Mouse (Mus musculus): ENCODE measurements around the gene Prrc2b.

The Prrc2b gene

DNA sequence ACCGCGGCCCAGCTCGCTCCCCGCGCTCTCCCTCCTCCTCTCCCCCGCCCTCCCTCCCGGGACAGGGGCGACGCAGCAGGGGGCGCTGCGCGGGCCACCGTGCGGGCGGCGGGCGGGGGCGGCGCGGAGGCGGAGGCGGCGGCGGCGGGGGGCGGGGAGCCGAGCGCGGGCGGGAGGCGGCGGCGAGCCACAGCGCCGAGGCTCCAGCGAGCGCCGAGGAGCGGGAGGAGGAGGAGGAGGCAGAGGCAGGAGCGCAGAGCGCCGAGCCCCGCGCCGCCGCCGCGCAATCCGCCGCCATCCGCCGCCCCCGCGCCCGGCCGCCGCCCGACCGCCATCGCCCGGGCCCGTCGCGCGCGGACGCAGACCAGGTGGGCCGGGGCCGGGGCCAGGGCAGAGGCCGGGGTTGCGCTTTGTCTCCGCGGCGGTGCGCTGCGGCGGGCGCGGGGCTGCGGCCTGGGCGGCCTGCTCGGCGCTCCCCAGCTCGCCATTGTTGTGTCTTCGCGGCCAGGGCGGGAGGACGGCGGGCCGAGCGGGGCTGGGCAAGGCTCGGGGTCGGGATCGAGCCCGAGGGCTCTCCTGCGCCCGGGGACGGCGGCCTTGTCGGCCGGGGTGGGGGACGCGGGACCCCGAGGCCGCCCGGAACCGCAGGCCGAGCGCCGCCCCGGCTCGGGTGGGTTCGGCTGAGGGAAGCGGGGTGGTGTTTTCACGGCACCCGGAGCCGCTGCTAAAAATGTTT, at the start of gene Prrc2b:
Prrc2b (plus strand) TSS at position 159 of the 736 bp plus-strand sequence.
- peak; percentile 67 to 69 for DNase-seq (ENCODE audit: low spot score in 2 of 2)

DNA sequence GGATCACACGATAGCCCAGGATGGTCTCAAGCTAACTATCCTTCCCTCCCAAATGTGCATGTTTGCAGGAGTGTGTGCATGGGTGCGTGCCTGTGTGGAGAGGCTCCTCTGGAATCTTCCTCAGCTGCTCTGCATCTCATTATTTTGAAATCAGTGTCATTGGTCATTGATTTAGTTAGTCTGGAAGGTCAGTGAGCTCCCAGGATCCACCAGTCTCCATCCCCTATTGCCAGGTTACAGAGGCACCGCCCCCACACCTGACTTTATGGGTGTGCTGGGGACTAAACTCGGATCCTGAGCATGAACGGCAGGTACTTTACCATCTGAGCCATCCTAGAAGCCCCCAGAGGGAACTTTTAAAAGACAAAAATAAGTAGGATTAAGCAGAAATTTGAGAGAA, 47.9 kb upstream of the Prrc2b start:
- DNase-seq (ENCODE audit: low spot score in 2 of 2) = no peak

DNA sequence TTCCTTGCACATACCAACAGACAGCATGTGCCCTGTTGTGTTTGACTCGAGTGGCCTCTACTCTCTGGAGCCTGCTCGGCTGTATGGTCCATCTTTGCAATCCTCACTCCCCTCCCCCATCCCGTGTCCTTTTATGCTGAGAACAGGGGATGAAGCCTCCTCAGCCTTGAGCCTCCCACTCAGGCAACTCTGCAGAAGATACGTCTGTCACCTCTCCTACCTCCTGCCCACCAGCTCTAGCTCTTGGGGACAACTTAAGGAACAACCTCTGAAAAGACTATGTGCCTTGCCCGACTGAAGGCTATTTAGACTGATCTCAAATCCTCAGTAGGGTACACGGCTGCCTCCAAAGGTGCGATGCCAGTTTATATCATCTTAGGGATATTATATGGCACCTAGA, 47.3 kb upstream of the Prrc2b start:
- no peak for DNase-seq (ENCODE audit: low spot score in 2 of 2)

DNA sequence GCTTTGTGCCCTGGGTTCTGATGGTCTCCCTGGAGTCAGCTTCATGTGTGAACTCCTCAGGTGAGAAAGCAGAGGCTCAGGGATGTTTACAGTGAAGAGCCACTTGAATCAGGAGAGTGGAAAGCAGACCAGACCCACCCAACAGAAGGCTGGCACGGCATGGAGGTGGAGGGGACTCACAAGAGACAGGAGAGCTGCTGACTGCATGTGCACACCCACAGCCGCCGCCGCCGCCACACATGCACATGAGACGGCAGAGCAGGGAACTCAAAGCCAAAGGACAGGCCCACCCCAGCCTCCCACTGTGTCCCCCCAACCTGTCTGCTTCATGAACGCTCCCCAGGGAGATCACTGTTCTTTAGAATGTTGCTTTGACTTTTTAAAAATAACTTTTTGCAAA, 46.8 kb upstream of the Prrc2b start:
- no peak for DNase-seq (ENCODE audit: low spot score in 2 of 2)

GRCm38 (mm10) chr2:32105117-32105913, 45.6 kb upstream of the Prrc2b start:
- DNase-seq (ENCODE audit: low spot score in 2 of 2) = no peak

DNA sequence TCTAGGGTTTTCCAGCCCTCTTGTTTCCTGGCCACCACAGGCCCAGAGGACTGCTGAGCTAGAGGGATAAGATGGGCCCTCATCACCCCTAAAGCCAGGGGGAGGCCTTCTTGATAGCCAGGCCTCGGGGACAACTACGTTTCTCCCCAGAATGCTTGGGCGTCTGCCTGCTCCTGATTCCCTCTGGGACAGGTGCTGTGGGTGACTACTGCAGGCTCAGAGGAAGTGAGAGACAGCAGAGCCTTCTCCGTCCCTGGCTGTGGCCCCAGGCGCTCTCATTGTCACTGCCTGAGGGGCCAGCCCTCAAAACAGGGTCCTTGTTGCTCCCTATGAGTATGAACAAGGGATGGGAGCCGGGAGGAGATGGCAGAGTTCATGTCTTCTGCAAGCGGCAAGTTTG, 45.0 kb upstream of the Prrc2b start:
- DNase-seq (ENCODE audit: low spot score in 2 of 2) = no peak

- DNase-seq (ENCODE audit: low spot score in 2 of 2) = no peak
Observed at GRCm38 (mm10) chr2:32111268-32111667, 39.6 kb upstream of the Prrc2b start.

- DNase-seq (ENCODE audit: low spot score in 2 of 2) = no peak
Observed at GRCm38 (mm10) chr2:32112548-32112947, 38.3 kb upstream of the Prrc2b start.

DNA sequence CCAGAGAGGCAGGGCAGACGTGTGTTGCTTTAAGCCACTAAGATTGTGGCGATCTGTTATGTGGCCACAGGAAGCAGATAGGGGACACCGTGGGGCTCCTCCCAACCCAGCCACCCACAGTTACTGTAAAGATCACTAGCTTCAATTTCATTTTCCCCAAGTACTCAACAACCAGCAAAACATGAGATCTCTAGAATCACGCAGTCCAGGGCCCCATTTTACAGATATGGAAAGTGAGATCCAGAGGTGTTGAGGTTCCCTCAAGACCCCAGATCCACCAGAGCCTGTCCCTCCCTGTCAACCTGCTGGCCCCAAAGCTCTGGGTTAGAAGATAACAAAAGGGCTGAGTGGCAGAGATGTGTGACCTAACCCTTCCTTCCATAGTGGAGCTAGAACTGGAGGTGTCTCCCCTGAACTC, 35.0 kb upstream of the Prrc2b start:
- DNase-seq (ENCODE audit: low spot score in 2 of 2) = no peak

DNA sequence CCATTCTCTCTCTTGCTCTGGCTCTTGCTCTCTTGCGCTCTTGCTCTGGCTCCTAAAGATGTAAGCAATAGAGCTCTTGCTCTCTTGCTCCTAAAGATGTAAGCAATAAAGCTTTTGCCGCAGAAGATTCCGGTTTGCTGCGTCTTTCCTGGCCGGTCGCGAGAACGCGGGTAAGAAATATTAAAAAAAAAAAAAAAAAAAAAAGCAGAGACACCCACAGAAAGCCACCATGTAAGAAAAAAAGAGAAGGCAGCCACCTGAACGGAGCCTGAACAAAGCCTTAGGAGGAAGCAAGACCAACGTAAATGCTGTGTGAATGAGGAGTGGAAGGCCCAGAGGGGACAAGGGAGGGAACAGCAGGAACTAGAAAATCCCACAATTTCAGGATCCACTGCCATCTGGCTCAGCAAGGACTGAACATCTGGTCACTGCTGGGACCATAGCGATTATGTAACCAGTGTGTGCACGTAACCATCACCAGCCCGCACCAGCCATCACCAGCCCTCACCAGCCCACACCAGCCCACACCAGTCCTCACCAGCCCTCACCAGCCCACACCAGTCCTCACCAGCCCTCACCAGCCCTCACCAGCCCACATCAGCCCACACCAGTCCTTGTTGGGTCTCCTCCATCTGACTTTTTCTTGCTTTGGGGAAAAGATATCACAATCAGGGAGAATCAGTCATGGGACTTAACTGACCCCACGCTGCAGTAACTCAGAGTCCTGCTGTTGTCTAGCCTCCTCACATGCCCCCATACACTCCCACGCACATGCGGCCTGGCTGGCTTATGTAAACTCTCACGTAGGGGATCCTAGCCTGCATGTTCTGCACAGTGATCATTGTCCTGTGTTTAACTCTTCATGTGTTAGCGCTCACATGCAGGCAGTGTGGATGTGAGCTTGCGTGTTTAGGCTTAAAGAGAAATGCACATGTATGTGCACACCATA, 30.8 kb upstream of the Prrc2b start:
- DNase-seq (ENCODE audit: low spot score in 2 of 2) = no peak

DNA sequence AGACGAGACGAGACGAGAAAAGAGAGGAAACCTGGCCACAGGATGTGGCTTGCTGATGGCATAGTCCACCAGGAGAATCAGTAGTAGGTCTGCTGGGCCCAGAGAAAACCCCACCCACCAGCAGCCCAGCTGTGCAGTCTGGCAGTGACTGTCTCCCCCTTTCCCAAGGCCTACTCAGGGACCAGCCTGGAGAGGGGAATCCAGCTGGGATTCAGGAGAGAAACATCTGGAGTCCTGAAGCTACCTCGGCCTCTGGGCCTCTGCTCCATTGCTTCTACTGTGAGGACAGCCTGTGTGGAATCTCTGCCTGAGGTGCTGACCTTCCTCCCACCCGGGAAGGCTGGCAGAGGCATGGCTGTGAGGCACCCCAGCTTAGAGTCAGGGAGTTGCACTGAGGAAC, 29.7 kb upstream of the Prrc2b start:
- DNase-seq (ENCODE audit: low spot score in 2 of 2) = no peak

DNA sequence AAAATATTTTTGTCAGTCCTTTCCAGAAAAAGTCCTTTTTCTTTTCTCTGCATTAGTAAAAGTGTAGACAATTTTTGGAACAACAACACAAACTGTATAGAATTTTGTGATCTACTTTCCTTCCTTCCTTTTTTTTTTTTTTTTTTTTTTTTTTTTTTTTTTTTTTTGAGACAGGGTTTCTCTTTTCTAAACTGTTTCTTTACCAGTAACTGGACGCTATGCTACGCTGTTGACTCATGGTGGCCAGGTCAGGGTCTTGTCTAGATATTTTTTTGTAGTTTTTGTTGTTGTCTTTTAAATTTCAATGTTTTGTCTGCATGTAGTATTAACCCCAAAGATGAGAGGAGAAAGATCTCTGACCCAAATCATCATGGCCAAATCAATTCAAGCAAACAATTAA, 29.1 kb upstream of the Prrc2b start:
- DNase-seq (ENCODE audit: low spot score in 2 of 2) = no peak

- DNase-seq (ENCODE audit: low spot score in 2 of 2) = peak; percentile 75 to 85
Observed at GRCm38 (mm10) chr2:32127653-32128535, 23.0 kb upstream of the Prrc2b start.

DNA sequence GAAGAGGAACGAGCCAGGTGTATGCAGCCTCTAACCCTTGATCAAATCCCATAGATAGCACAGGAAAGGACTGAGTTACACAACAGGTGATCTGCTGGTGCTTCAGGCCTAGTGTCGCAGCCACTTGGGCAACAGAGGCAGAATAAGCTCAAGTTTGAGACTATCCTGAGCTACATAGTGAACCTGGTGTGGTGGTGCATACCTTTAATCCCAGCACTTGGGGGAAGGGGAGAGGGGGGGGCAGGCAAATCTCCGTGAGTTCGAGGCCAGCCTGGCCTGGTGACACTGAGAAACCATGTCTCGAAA, 22.4 kb upstream of the Prrc2b start:
- DNase-seq (ENCODE audit: low spot score in 2 of 2) = no peak

DNA sequence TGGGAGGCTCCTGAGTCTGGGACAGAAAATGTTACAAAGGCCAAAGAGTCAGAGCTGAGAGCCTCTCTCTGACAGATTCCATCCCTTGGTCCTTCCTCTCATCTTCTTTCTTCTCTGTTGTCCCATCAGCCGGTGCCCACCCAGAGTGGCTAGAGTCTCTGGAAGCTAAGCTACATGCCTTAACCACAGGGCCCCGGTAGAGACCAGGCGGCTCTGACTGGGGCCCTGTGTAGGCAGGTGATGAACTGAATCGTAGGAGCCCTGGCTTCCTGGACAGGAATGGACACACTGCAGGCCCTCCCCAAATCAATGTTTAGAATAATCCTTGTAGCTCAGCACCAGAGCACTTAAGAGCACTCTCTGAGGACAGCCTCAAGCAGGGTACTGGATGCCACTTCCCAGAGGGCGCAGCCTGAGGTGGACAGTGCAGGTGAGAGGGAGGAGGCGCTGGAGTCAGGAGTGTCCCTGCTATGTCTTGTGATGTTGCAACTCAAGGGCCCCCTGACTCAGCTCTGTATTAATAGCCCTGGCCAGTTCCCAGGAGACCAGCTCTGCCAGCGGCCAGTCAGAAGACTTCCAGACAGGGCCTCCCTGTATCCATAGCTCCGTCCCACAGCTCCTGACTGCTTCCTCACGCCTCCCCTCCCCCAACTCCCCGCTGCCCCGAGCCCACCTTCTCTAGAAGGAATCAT, 21.4 kb upstream of the Prrc2b start:
- no peak for DNase-seq (ENCODE audit: low spot score in 2 of 2)

DNA sequence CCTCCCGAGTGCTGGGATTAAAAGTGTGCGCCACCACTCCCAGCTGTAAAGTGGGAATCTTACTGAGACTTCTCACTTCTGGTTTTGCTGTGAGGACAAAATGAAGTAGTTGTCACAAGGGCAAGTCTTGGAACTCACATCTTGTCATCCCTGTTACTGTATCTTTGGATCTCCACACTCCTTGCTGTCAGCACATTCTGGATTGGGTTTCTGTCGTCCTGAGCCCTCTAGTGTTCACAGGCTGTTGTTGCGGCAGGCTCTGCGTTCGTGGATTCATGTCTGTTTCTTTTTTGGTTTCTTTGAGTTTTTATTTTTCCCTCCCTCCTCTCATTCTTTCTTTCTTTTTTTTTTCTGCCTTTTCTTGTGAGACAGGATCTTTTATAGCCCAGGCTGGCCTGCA, 20.4 kb upstream of the Prrc2b start:
- DNase-seq (ENCODE audit: low spot score in 2 of 2) = peak; percentile 44 to 65

- DNase-seq (ENCODE audit: low spot score in 2 of 2) = no peak
Observed at GRCm38 (mm10) chr2:32131205-32131834, 19.6 kb upstream of the Prrc2b start.

DNA sequence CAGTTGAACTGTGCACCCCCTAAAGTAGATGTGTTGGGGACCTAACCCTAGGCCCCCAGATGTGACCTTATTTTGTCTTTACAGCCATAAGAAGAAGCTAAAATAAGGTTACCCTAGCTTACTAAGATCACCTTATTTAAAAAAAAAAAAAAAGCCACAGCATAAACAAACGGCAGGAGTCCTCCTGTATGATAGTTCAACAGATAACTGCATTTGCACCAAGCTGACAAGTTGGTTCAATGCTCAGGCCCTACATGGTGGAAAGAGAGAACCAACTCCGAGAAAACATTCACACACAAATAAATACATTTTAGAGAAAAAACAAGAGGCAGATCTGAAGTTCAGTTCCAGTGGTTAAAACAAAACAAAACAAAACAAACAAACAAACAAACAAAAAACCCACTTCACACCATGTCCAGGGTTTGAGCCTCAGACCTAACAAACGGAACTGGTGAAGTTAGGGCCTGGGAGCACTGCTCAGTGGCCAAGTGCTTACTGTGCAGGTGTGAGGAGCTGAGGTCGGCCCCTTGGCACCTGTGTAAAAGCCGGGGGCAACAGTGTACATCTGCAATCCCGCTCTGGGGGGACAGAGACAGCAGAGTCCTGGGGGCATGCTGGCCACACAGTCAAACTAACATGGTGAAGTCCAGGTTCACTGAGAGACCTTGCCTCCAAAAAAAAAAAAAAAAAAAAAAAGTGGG, 18.9 kb upstream of the Prrc2b start:
- no peak for DNase-seq (ENCODE audit: low spot score in 2 of 2)

- peak; percentile 74 to 82 for DNase-seq (ENCODE audit: low spot score in 2 of 2)
Observed at GRCm38 (mm10) chr2:32132567-32132992, 18.3 kb upstream of the Prrc2b start.

Data from spleen, postnatal 36 days (tissue).